Mouse (Mus musculus) cerebellum, adult 2 months (tissue): ENCODE results near the gene Zfp787. TPM values are rescaled to one million over a fixed set of nuclear protein-coding genes. Genes with fewer than 3 reads are reported as not detected.

Source experiments
- DNase-seq, 2 experiments: peaks; one replicate each; pipeline ENCODE4 v3.0.0; 2021
- H3K27ac ChIP-seq: fragments of 200-500 bp; 2 replicates; pipeline ENCODE4 v1.5.1; 2012; ENCODE audit warnings: low read length, control low read depth, inconsistent platforms; ENCODE audit not compliant: insufficient read depth
- H3K27me3 ChIP-seq: fragments of 200-500 bp; 2 replicates; pipeline ENCODE4 v1.6.1; 2012; ENCODE audit warnings: inconsistent platforms, mild to moderate bottlenecking, low read length, moderate library complexity; ENCODE audit not compliant: control insufficient read depth, insufficient read depth
- H3K4me1 ChIP-seq: fragments of 200-500 bp; 2 replicates; pipeline ENCODE4 v1.6.1; 2011; ENCODE audit warnings: low read length; ENCODE audit not compliant: control insufficient read depth, insufficient read depth
- H3K4me3 ChIP-seq: fragments of 200-500 bp; replicated peaks from 2 replicates; pipeline ENCODE3; 2011; ENCODE audit warnings: mild to moderate bottlenecking, low read depth, low read length, control low read depth; ENCODE audit not compliant: insufficient read depth
- CTCF ChIP-seq: fragments of 200-500 bp; IDR thresholded peaks from 2 replicates; pipeline ENCODE4 v1.5.1; 2011; ENCODE audit warnings: low read depth, mild to moderate bottlenecking, control low read depth, low read length, moderate library complexity, borderline replicate concordance; ENCODE audit not compliant: insufficient read depth
- POLR2A ChIP-seq: fragments of 200-500 bp; IDR thresholded peaks from 2 replicates; pipeline ENCODE4 v1.6.1; 2011; ENCODE audit warnings: low read length, control low read depth, borderline replicate concordance; ENCODE audit not compliant: insufficient read depth
- WGBS: fragments of 180-500 bp; shearing (Covaris S2); methylation state at CpG from one replicate; pipeline ENCODE4 v1.1.7; 2018; 5-methylcytosine and 5-hydroxymethylcytosine counted together
- polyA plus RNA-seq: library from polyadenylated mRNA; depleted of rRNA; stranded (reverse); fragments of >200 nt; gene quantifications from 2 replicates; pipeline ENCODE4 v1.2.3, GENCODE M21; 2012

The Zfp787 gene
- polyA plus RNA-seq, 1 experiment, result 45.9 TPM

- H3K4me1 ChIP-seq, result peaks cover under 1% of the 10 kb centered on the region; the same call in 1 of the 2 replicates
- no peaks in the 10 kb centered on the region for H3K27me3 ChIP-seq
- TF ChIP-seq POLR2A (no peak), CTCF (no peak)
- DNase-seq, result no peak
- no peak overlapping the region for H3K27ac ChIP-seq
- no peak overlapping the region for H3K4me3 ChIP-seq
- 79% methylated on average over 4 of the region's 4 CpGs for WGBS
Measured at GRCm38 (mm10) chr7:6162172-6162571, 6.4 kb upstream of the Zfp787 start.

GRCm38 (mm10) chr7:6161541-6161940 is 5.7 kb upstream of the Zfp787 start:
- H3K4me3 ChIP-seq, result no peak overlapping the region
- H3K27me3 ChIP-seq, result no peaks in the 10 kb centered on the region
- no peak for TF ChIP-seq CTCF
- TF ChIP-seq POLR2A, result no peak
- peaks cover 2% of the 10 kb centered on the region; the same call in 1 of the 2 replicates for H3K4me1 ChIP-seq
- 53% methylated on average over 3 of the region's 3 CpGs for WGBS
- DNase-seq, result no peak
- H3K27ac ChIP-seq, result no peak overlapping the region

- Histone ChIP-seq H3K27me3 (no peaks in the 10 kb centered on the region), H3K27ac (no peak overlapping the region), H3K4me3 (no peak overlapping the region), H3K4me1 (peaks cover 2% of the 10 kb centered on the region; the same call in 1 of the 2 replicates)
- DNase-seq, result no peak
- WGBS, result 86% methylated on average over 3 of the region's 3 CpGs
- TF ChIP-seq CTCF (no peak), POLR2A (no peak)
Measured at GRCm38 (mm10) chr7:6159604-6160003, 3.8 kb upstream of the Zfp787 start.

GRCm38 (mm10) chr7:6157479-6157878 is 1.7 kb upstream of the Zfp787 start:
- TF ChIP-seq CTCF (no peak), POLR2A (no peak)
- H3K4me3 ChIP-seq, result no peak overlapping the region
- no peaks in the 10 kb centered on the region for H3K27me3 ChIP-seq
- 91% methylated on average over 1 of the region's 1 CpGs for WGBS
- DNase-seq, result no peak
- no peak overlapping the region for H3K27ac ChIP-seq
- peaks cover 14% of the 10 kb centered on the region for H3K4me1 ChIP-seq

GRCm38 (mm10) chr7:6156901-6157472 is 1.2 kb upstream of the Zfp787 start:
- peak overlapping the region; percentile 87 for H3K4me3 ChIP-seq
- WGBS, result 67% methylated on average over 9 of the region's 9 CpGs
- peaks cover 17% of the 10 kb centered on the region for H3K4me1 ChIP-seq
- DNase-seq, result no peak
- H3K27ac ChIP-seq, result peak overlapping the region; percentile 96
- TF ChIP-seq CTCF (no peak), POLR2A (no peak)
- H3K27me3 ChIP-seq, result no peaks in the 10 kb centered on the region

GRCm38 (mm10) chr7:6155031-6155872 is 545 bp downstream of the Zfp787 start:
- Histone ChIP-seq H3K4me1 (peaks cover 27% of the 10 kb centered on the region), H3K27ac (peak overlapping the region; percentile 96), H3K27me3 (no peaks in the 10 kb centered on the region), H3K4me3 (peak overlapping the region; percentile 87)
- 2% methylated on average over 69 of the region's 85 CpGs for WGBS
- peak in 1 of 2 experiments; percentile 84 for DNase-seq
- no peak for TF ChIP-seq CTCF
- TF ChIP-seq POLR2A, result peak; percentile 46; the same call in 1 of the 2 replicates

- 46% methylated on average over 5 of the region's 5 CpGs for WGBS
- TF ChIP-seq POLR2A (no peak), CTCF (no peak)
- Histone ChIP-seq H3K27me3 (no peaks in the 10 kb centered on the region), H3K27ac (no peak overlapping the region), H3K4me1 (peaks cover 28% of the 10 kb centered on the region), H3K4me3 (peak overlapping the region; percentile 87)
- no peak for DNase-seq
Measured at GRCm38 (mm10) chr7:6154164-6154563, 1.6 kb downstream of the Zfp787 start.

GRCm38 (mm10) chr7:6153131-6153530 is 2.7 kb downstream of the Zfp787 start:
- TF ChIP-seq CTCF, result no peak
- TF ChIP-seq POLR2A, result no peak
- no peak for DNase-seq
- WGBS, result 36% methylated on average over 3 of the region's 3 CpGs
- Histone ChIP-seq H3K4me3 (no peak overlapping the region), H3K4me1 (peaks cover 35% of the 10 kb centered on the region), H3K27ac (peak overlapping the region; percentile 34; the same call in 1 of the 2 replicates), H3K27me3 (no peaks in the 10 kb centered on the region)
